Mouse (Mus musculus): ENCODE data around the gene Auts2. TPM values are rescaled to one million over a fixed set of nuclear protein-coding genes. Genes with fewer than 3 reads are reported as not detected.

Auts2 gene
- total RNA-seq, 1 experiment from 2014 or later = 1.9 TPM

GRCm38 (mm10) chr5:131992268-131992667 is 550.9 kb downstream of the Auts2 start:
- no peak for ATAC-seq (replicated peaks in 1 of 2; ENCODE audit: insufficient read depth in 1 of 2, low FRiP score in 2 of 2, low TSS enrichment in 1 of 2, low read depth in 1 of 2, poor library complexity in 2 of 2, severe bottlenecking in 2 of 2)

GRCm38 (mm10) chr5:131990532-131990931 is 552.6 kb downstream of the Auts2 start:
- ATAC-seq (replicated peaks in 1 of 2; ENCODE audit: insufficient read depth in 1 of 2, low FRiP score in 2 of 2, low TSS enrichment in 1 of 2, low read depth in 1 of 2, poor library complexity in 2 of 2, severe bottlenecking in 2 of 2) = no peak

- ATAC-seq (replicated peaks in 1 of 2; ENCODE audit: insufficient read depth in 1 of 2, low FRiP score in 2 of 2, low TSS enrichment in 1 of 2, low read depth in 1 of 2, poor library complexity in 2 of 2, severe bottlenecking in 2 of 2) = no peak
Measured at GRCm38 (mm10) chr5:131981451-131981850, 561.7 kb downstream of the Auts2 start.

- no peak for ATAC-seq (replicated peaks in 1 of 2; ENCODE audit: insufficient read depth in 1 of 2, low FRiP score in 2 of 2, low TSS enrichment in 1 of 2, low read depth in 1 of 2, poor library complexity in 2 of 2, severe bottlenecking in 2 of 2)
Measured at GRCm38 (mm10) chr5:131978939-131979338, 564.2 kb downstream of the Auts2 start.

- no peak for ATAC-seq (replicated peaks in 1 of 2; ENCODE audit: insufficient read depth in 1 of 2, low FRiP score in 2 of 2, low TSS enrichment in 1 of 2, low read depth in 1 of 2, poor library complexity in 2 of 2, severe bottlenecking in 2 of 2)
Measured at GRCm38 (mm10) chr5:131977497-131977896, 565.6 kb downstream of the Auts2 start.

- no peak for ATAC-seq (replicated peaks in 1 of 2; ENCODE audit: insufficient read depth in 1 of 2, low FRiP score in 2 of 2, low TSS enrichment in 1 of 2, low read depth in 1 of 2, poor library complexity in 2 of 2, severe bottlenecking in 2 of 2)
Measured at GRCm38 (mm10) chr5:131971901-131972300, 571.2 kb downstream of the Auts2 start.

- no peak for ATAC-seq (replicated peaks in 1 of 2; ENCODE audit: insufficient read depth in 1 of 2, low FRiP score in 2 of 2, low TSS enrichment in 1 of 2, low read depth in 1 of 2, poor library complexity in 2 of 2, severe bottlenecking in 2 of 2)
Measured at GRCm38 (mm10) chr5:131965499-131965898, 577.6 kb downstream of the Auts2 start.

- ATAC-seq (replicated peaks in 1 of 2; ENCODE audit: insufficient read depth in 1 of 2, low FRiP score in 2 of 2, low TSS enrichment in 1 of 2, low read depth in 1 of 2, poor library complexity in 2 of 2, severe bottlenecking in 2 of 2) = no peak
Measured at GRCm38 (mm10) chr5:131963565-131963964, 579.6 kb downstream of the Auts2 start.

GRCm38 (mm10) chr5:131961859-131962258 is 581.3 kb downstream of the Auts2 start:
- ATAC-seq (replicated peaks in 1 of 2; ENCODE audit: insufficient read depth in 1 of 2, low FRiP score in 2 of 2, low TSS enrichment in 1 of 2, low read depth in 1 of 2, poor library complexity in 2 of 2, severe bottlenecking in 2 of 2) = peak; percentile 53 to 65

GRCm38 (mm10) chr5:131960432-131960831 is 582.7 kb downstream of the Auts2 start:
- ATAC-seq (replicated peaks in 1 of 2; ENCODE audit: insufficient read depth in 1 of 2, low FRiP score in 2 of 2, low TSS enrichment in 1 of 2, low read depth in 1 of 2, poor library complexity in 2 of 2, severe bottlenecking in 2 of 2) = no peak

- no peak for ATAC-seq (replicated peaks in 1 of 2; ENCODE audit: insufficient read depth in 1 of 2, low FRiP score in 2 of 2, low TSS enrichment in 1 of 2, low read depth in 1 of 2, poor library complexity in 2 of 2, severe bottlenecking in 2 of 2)
Measured at GRCm38 (mm10) chr5:131956998-131957397, 586.1 kb downstream of the Auts2 start.

- peak in 1 of 2 experiments; percentile 36; a peak in 1 of 4 replicates for ATAC-seq (replicated peaks in 1 of 2; ENCODE audit: insufficient read depth in 1 of 2, low FRiP score in 2 of 2, low TSS enrichment in 1 of 2, low read depth in 1 of 2, poor library complexity in 2 of 2, severe bottlenecking in 2 of 2)
Measured at GRCm38 (mm10) chr5:131956090-131956489, 587.1 kb downstream of the Auts2 start.

GRCm38 (mm10) chr5:131955227-131956016 is 587.7 kb downstream of the Auts2 start:
- ATAC-seq (replicated peaks in 1 of 2; ENCODE audit: insufficient read depth in 1 of 2, low FRiP score in 2 of 2, low TSS enrichment in 1 of 2, low read depth in 1 of 2, poor library complexity in 2 of 2, severe bottlenecking in 2 of 2) = no peak

GRCm38 (mm10) chr5:131948571-131949151 is 594.5 kb downstream of the Auts2 start:
- no peak for ATAC-seq (replicated peaks in 1 of 2; ENCODE audit: insufficient read depth in 1 of 2, low FRiP score in 2 of 2, low TSS enrichment in 1 of 2, low read depth in 1 of 2, poor library complexity in 2 of 2, severe bottlenecking in 2 of 2)

GRCm38 (mm10) chr5:131946801-131947200 is 596.3 kb downstream of the Auts2 start:
- no peak for ATAC-seq (replicated peaks in 1 of 2; ENCODE audit: insufficient read depth in 1 of 2, low FRiP score in 2 of 2, low TSS enrichment in 1 of 2, low read depth in 1 of 2, poor library complexity in 2 of 2, severe bottlenecking in 2 of 2)

- ATAC-seq (replicated peaks in 1 of 2; ENCODE audit: insufficient read depth in 1 of 2, low FRiP score in 2 of 2, low TSS enrichment in 1 of 2, low read depth in 1 of 2, poor library complexity in 2 of 2, severe bottlenecking in 2 of 2) = no peak
Measured at GRCm38 (mm10) chr5:131944761-131945160, 598.4 kb downstream of the Auts2 start.

- ATAC-seq (replicated peaks in 1 of 2; ENCODE audit: insufficient read depth in 1 of 2, low FRiP score in 2 of 2, low TSS enrichment in 1 of 2, low read depth in 1 of 2, poor library complexity in 2 of 2, severe bottlenecking in 2 of 2) = no peak
Measured at GRCm38 (mm10) chr5:131928696-131929095, 614.4 kb downstream of the Auts2 start.

GRCm38 (mm10) chr5:131922759-131923158 is 620.4 kb downstream of the Auts2 start:
- no peak for ATAC-seq (replicated peaks in 1 of 2; ENCODE audit: insufficient read depth in 1 of 2, low FRiP score in 2 of 2, low TSS enrichment in 1 of 2, low read depth in 1 of 2, poor library complexity in 2 of 2, severe bottlenecking in 2 of 2)

- ATAC-seq (replicated peaks in 1 of 2; ENCODE audit: insufficient read depth in 1 of 2, low FRiP score in 2 of 2, low TSS enrichment in 1 of 2, low read depth in 1 of 2, poor library complexity in 2 of 2, severe bottlenecking in 2 of 2) = no peak
Measured at GRCm38 (mm10) chr5:131922118-131922517, 621.0 kb downstream of the Auts2 start.

Data from hematopoietic stem cell, adult 5-6 weeks (primary cell).